Mouse (Mus musculus) spleen, adult 2 months (tissue): ENCODE measurements around the gene Vav2. TPM values are rescaled to one million over a fixed set of nuclear protein-coding genes. Genes with fewer than 3 reads are reported as not detected.

Source experiments
- DNase-seq, 2 experiments: peaks; one replicate each; pipeline versions ENCODE4 v3.0.0 to v3.0.0-alpha.2; 2012 to 2021; ENCODE audit warnings: low spot score in 2 of 2, low read depth in 1 of 2
- H3K27ac ChIP-seq: fragments of 200-500 bp; 2 replicates; pipeline ENCODE4 v1.5.1; 2012; ENCODE audit warnings: low read length, inconsistent platforms; ENCODE audit not compliant: insufficient read depth
- H3K27me3 ChIP-seq: fragments of 200-500 bp; 2 replicates; pipeline ENCODE4 v1.6.1; 2012; ENCODE audit warnings: mild to moderate bottlenecking, moderate library complexity, low read length, inconsistent platforms; ENCODE audit not compliant: control insufficient read depth, insufficient read depth
- H3K36me3 ChIP-seq: fragments of 200-500 bp; 2 replicates; pipeline ENCODE4 v1.6.1; 2012; ENCODE audit warnings: mild to moderate bottlenecking, low read length, inconsistent platforms; ENCODE audit not compliant: control insufficient read depth, insufficient read depth
- H3K4me1 ChIP-seq: fragments of 200-500 bp; 2 replicates; pipeline ENCODE4 v1.6.1; 2011; ENCODE audit warnings: inconsistent platforms; ENCODE audit not compliant: control insufficient read depth, insufficient read depth, insufficient read length
- H3K4me3 ChIP-seq: fragments of 200-500 bp; 2 replicates; pipeline ENCODE4 v1.5.1; 2011; ENCODE audit warnings: mild to moderate bottlenecking, inconsistent platforms; ENCODE audit not compliant: insufficient read depth, insufficient read length; ENCODE audit errors: extremely low read depth
- CTCF ChIP-seq: fragments of 200-500 bp; IDR thresholded peaks from 2 replicates; pipeline ENCODE4 v1.5.1; 2011; ENCODE audit warnings: mild to moderate bottlenecking, inconsistent platforms; ENCODE audit not compliant: insufficient read depth, insufficient read length, insufficient replicate concordance; ENCODE audit errors: extremely low read depth
- POLR2A ChIP-seq: fragments of 200-500 bp; IDR thresholded peaks from 2 replicates; pipeline ENCODE4 v1.6.1; 2011; ENCODE audit warnings: low read depth, low read length, inconsistent platforms
- WGBS: fragments of 180-500 bp; shearing (Covaris S2); methylation state at CpG from one replicate; pipeline ENCODE4 v1.1.7; 2018; 5-methylcytosine and 5-hydroxymethylcytosine counted together
- polyA plus RNA-seq: library from polyadenylated mRNA; depleted of rRNA; stranded (reverse); fragments of >200 nt; gene quantifications from 2 replicates; pipeline ENCODE4 v1.2.3, GENCODE M21; 2012

The Vav2 gene
- polyA plus RNA-seq, 1 experiment, result 53.8 TPM

GRCm38 (mm10) chr2:27418577-27419070 is 8.2 kb downstream of the Vav2 start:
- Histone ChIP-seq H3K4me1 (peaks cover 56% of the 10 kb centered on the region), H3K27me3 (no peaks in the 10 kb centered on the region), H3K27ac (peak overlapping the region; percentile 50), H3K36me3 (no peaks in the 10 kb centered on the region), H3K4me3 (no peak overlapping the region)
- DNase-seq, result no peak
- WGBS, result 28% methylated on average over 6 of the region's 6 CpGs
- TF ChIP-seq POLR2A, result no peak
- no peak for TF ChIP-seq CTCF

DNA sequence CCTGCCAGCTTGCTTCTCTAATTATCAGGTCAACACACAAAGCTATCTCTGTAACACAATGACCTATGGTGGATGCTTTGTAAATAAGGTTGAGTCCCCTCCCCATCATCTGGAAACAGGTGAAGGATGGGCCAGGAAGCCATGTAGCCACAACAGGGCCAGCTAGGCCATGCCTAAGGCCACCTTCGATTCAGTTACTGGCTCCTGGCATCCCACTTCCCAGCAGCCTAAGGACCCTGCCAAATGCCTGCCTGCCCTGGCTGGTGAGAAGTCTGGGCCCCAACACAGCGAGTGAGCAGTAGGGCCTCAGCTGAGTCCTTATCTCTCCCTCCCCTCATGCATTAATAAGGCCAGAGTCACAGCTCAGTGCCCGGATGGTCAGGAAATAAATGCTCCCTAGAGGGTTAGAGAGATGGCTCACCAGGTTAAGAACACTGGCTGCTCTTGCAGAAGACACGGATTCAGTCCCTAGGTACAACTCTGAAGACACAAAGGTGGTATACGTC is 9.1 kb downstream of the Vav2 start:
- H3K4me1 ChIP-seq, result peaks cover 59% of the 10 kb centered on the region
- peak overlapping the region; percentile 50 for H3K27ac ChIP-seq
- DNase-seq, result no peak
- WGBS, result 41% methylated on average over 5 of the region's 5 CpGs
- H3K36me3 ChIP-seq, result no peaks in the 10 kb centered on the region
- TF ChIP-seq POLR2A, result no peak
- TF ChIP-seq CTCF, result no peak
- H3K4me3 ChIP-seq, result no peak overlapping the region; the same call in 1 of the 2 replicates
- no peaks in the 10 kb centered on the region for H3K27me3 ChIP-seq

DNA sequence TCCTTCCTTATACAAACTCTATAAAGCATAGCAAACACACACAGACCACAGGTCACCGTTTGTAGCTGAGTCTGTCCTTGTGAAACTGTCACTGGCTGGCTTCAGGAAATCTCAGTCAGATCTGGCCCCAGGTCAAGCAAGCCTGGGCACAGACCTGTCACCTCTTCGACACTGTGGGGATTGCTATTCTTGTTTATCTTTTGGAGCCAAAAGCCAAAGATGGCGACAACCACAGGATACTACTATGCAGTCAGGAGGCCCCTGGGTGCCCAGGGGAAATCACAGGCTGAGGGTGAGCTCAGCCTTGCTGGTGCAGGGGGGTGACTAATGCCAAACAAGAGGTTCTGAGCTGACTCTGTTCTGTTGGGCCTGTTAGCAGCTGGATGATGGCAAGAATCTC is 10.4 kb downstream of the Vav2 start:
- H3K27me3 ChIP-seq, result no peaks in the 10 kb centered on the region
- WGBS, result 20% methylated on average over 3 of the region's 3 CpGs
- DNase-seq, result no peak
- no peaks in the 10 kb centered on the region for H3K36me3 ChIP-seq
- peaks cover 67% of the 10 kb centered on the region for H3K4me1 ChIP-seq
- H3K27ac ChIP-seq, result peak overlapping the region; percentile 62
- TF ChIP-seq POLR2A (no peak), CTCF (no peak)
- no peak overlapping the region for H3K4me3 ChIP-seq

GRCm38 (mm10) chr2:27415060-27415783 is 11.6 kb downstream of the Vav2 start:
- peak overlapping the region; percentile 9; the same call in 1 of the 2 replicates for H3K4me3 ChIP-seq
- TF ChIP-seq CTCF (no peak), POLR2A (peak; percentile 19)
- H3K4me1 ChIP-seq, result peaks cover 72% of the 10 kb centered on the region
- no peaks in the 10 kb centered on the region for H3K27me3 ChIP-seq
- peak in 1 of 2 experiments; percentile 58 for DNase-seq
- WGBS, result 53% methylated on average over 11 of the region's 11 CpGs
- H3K27ac ChIP-seq, result peak overlapping the region; percentile 87
- no peaks in the 10 kb centered on the region for H3K36me3 ChIP-seq

DNA sequence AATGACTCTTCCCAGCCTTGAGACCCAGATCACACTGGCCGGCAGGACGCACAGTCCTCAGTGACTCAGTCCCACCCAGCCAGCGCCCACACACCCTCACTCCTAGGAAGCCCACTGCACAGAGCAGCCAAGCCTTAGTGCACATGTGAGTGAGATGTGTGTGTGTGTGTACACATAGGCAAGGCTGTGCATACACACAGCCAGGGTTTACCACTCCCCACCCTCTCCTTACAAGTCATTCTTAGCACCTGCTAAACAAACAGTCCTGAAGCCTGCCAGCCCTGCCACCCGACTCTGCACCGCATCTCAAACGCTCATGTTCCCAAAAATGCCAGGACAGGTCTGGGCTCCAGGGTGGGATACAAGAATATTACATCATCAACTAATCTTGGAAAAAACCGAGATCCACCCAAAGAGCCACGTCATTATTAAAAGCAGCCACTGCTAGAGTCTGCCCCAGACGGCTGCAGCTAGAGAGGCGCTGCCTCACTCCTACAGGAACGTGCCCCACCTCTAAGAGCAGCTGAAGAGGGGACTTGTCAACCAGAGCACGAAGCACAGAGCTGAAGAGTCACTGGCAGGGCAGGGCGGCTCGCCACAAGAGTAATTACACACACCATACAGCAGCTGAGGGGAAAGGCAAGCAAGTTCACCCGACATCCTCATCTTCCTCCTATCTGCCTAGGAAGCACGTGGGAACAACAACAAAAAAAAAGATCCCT is 12.7 kb downstream of the Vav2 start:
- H3K27ac ChIP-seq, result peak overlapping the region; percentile 87
- WGBS, result 43% methylated on average over 16 of the region's 16 CpGs
- peak in 1 of 2 experiments; percentile 27 for DNase-seq
- no peak overlapping the region for H3K4me3 ChIP-seq
- H3K4me1 ChIP-seq, result peaks cover 75% of the 10 kb centered on the region
- TF ChIP-seq POLR2A (no peak), CTCF (no peak)
- H3K27me3 ChIP-seq, result no peaks in the 10 kb centered on the region
- no peaks in the 10 kb centered on the region for H3K36me3 ChIP-seq

- no peaks in the 10 kb centered on the region for H3K27me3 ChIP-seq
- 48% methylated on average over 2 of the region's 2 CpGs for WGBS
- H3K4me1 ChIP-seq, result peaks cover 73% of the 10 kb centered on the region
- H3K36me3 ChIP-seq, result no peaks in the 10 kb centered on the region
- no peak for DNase-seq
- TF ChIP-seq CTCF (no peak), POLR2A (no peak)
- no peak overlapping the region for H3K4me3 ChIP-seq
- peak overlapping the region; percentile 87 for H3K27ac ChIP-seq
Measured at GRCm38 (mm10) chr2:27413582-27413935, 13.3 kb downstream of the Vav2 start.

- H3K36me3 ChIP-seq, result no peaks in the 10 kb centered on the region
- H3K27me3 ChIP-seq, result no peaks in the 10 kb centered on the region
- H3K4me1 ChIP-seq, result peaks cover 71% of the 10 kb centered on the region
- DNase-seq, result no peak
- H3K4me3 ChIP-seq, result 0 out of 2 replicates have a peak overlapping the region, but pooled peaks have one; percentile 18
- H3K27ac ChIP-seq, result peak overlapping the region; percentile 93
- no peak for TF ChIP-seq POLR2A
- TF ChIP-seq CTCF, result no peak
- WGBS, result 46% methylated on average over 7 of the region's 7 CpGs
Measured at GRCm38 (mm10) chr2:27412245-27412800, 14.5 kb downstream of the Vav2 start.
